ENCODE assay signal across 8 mouse cellular contexts in genomic region chr8:84664566-84665384, GRCm38 (mm10). TPM values are rescaled to one million over a fixed set of nuclear protein-coding genes. Genes with fewer than 3 reads are reported as not detected.
DNase-seq lines count a peak whose midpoint lies in the region; ATAC-seq lines count a peak whose summit lies in the region.

No protein-coding gene starts in this region.

- H3K4me1 ChIP-seq in intestine, embryonic 15.5 days (replicated peaks): peaks cover 13% of the 10 kb centered on the region; the same call in 1 of the 2 replicates

- peak; percentile 89 for DNase-seq in adrenal gland, adult 2 months
- peak; percentile 90 for DNase-seq in embryo, embryonic 11 days
- peak; percentile 68 to 72 for DNase-seq in gastrocnemius, postnatal 36 days
- peak; percentile 83 to 85 for DNase-seq in left cerebral cortex, postnatal 14 days (ENCODE audit: low spot score in 2 of 2)
- peak; percentile 92 to 94 for DNase-seq in right cerebral cortex, postnatal 10 days (ENCODE audit: low spot score in 2 of 2)
- peak; percentile 52 for DNase-seq in urinary bladder, postnatal 10 days (ENCODE audit: low spot score)

- H3K4me2 ChIP-seq in intestine, embryonic 15.5 days (replicated peaks): peak overlapping the region; percentile 84

- intact Hi-C loops in gastrocnemius, postnatal 36 days (cut with DNase I): loop anchor here (5.0 kb wide), 1 partner anchor 38 kb away; the partner anchor contains the start of gene Lyl1
- intact Hi-C loops in left cerebral cortex, postnatal 14 days (cut with DNase I): no loop called here

- H3K9ac ChIP-seq in intestine, embryonic 15.5 days: peak overlapping the region; percentile 69

- H3K9me3 ChIP-seq in intestine, embryonic 15.5 days: no peaks in the 10 kb centered on the region

- H3K36me3 ChIP-seq in intestine, embryonic 15.5 days: no peaks in the 10 kb centered on the region

- no peaks in the 10 kb centered on the region for H3K27me3 ChIP-seq in intestine, embryonic 15.5 days (replicated peaks)

- peak; percentile 36 for ATAC-seq in intestine, embryonic 15.5 days
- peak; percentile 24 for ATAC-seq in megakaryocyte progenitor cell, adult 5-6 weeks (replicated peaks; ENCODE audit: poor library complexity)

- peak overlapping the region; percentile 97 for H3K27ac ChIP-seq in intestine, embryonic 15.5 days

- peak overlapping the region; percentile 76 for H3K4me3 ChIP-seq in intestine, embryonic 15.5 days (replicated peaks)

- under 1% methylated on average over 29 of the region's 29 CpGs for WGBS in intestine, embryonic 15.5 days

RNA-seq across cellular contexts. Expression of gene Ier2, which starts 2.1 kb away (rescaled TPM):
- 10 to 100 TPM; 24.9 to 34.8 TPM for total RNA-seq in adrenal gland, adult 2 months (2021)
- 13.7 and 27.0 TPM in 2 replicates for polyA plus RNA-seq in adrenal gland, adult 2 months (2012; rRNA removed)
- total RNA-seq in gastrocnemius, postnatal 36 days (2021): 1 to 10 TPM; 5.6 to 9.3 TPM
- polyA plus RNA-seq in intestine, embryonic 15.5 days (2015; fragmentation: Nextera tagmentation; extraction: Ambion mirVana): 84.2 and 85.5 TPM in 2 replicates
- 10 to 100 TPM; 12.6 to 14.8 TPM for total RNA-seq in left cerebral cortex, postnatal 14 days (2021)
- total RNA-seq in megakaryocyte progenitor cell, adult 5-6 weeks (2015): 43.5 and 61.9 TPM in 2 replicates
- 34.4 and 49.8 TPM in 2 replicates for total RNA-seq in megakaryocyte progenitor cell, adult 5-6 weeks (2017)

RNA-seq across cellular contexts. Expression of gene Trmt1, which starts 21.3 kb away (rescaled TPM):
- 10 to 100 TPM; 57.0 to 68.5 TPM for total RNA-seq in adrenal gland, adult 2 months (2021)
- 150 and 160 TPM in 2 replicates for polyA plus RNA-seq in adrenal gland, adult 2 months (2012; rRNA removed)
- total RNA-seq in gastrocnemius, postnatal 36 days (2021): 10 to 100 TPM; 39.8 to 43.3 TPM
- 59.9 and 68.3 TPM in 2 replicates for polyA plus RNA-seq in intestine, embryonic 15.5 days (2015; fragmentation: Nextera tagmentation; extraction: Ambion mirVana)
- total RNA-seq in left cerebral cortex, postnatal 14 days (2021): 10 to 100 TPM; 89.3 to 96.7 TPM
- total RNA-seq in megakaryocyte progenitor cell, adult 5-6 weeks (2015): 56.0 and 64.4 TPM in 2 replicates
- total RNA-seq in megakaryocyte progenitor cell, adult 5-6 weeks (2017): 82.2 and 84.4 TPM in 2 replicates

RNA-seq across cellular contexts. Expression of gene Nacc1, which starts 22.9 kb away (rescaled TPM):
- 10 to 100 TPM; 78.4 to 80.7 TPM for total RNA-seq in adrenal gland, adult 2 months (2021)
- 98.7 and 120 TPM in 2 replicates for polyA plus RNA-seq in adrenal gland, adult 2 months (2012; rRNA removed)
- 10 to 100 TPM; 18.1 to 20.1 TPM for total RNA-seq in gastrocnemius, postnatal 36 days (2021)
- 14.8 and 17.0 TPM in 2 replicates for polyA plus RNA-seq in intestine, embryonic 15.5 days (2015; fragmentation: Nextera tagmentation; extraction: Ambion mirVana)
- 10 to 100 TPM; 90.2 to 91.9 TPM for total RNA-seq in left cerebral cortex, postnatal 14 days (2021)
- total RNA-seq in megakaryocyte progenitor cell, adult 5-6 weeks (2015): 71.6 and 77.1 TPM in 2 replicates
- 50.9 and 53.5 TPM in 2 replicates for total RNA-seq in megakaryocyte progenitor cell, adult 5-6 weeks (2017)

RNA-seq across cellular contexts. Expression of gene Lyl1, which starts 36.5 kb away (rescaled TPM):
- total RNA-seq in adrenal gland, adult 2 months (2021): 1 to 10 TPM; 2.7 to 4.4 TPM
- 8.2 and 10.9 TPM in 2 replicates for polyA plus RNA-seq in adrenal gland, adult 2 months (2012; rRNA removed)
- 1 to 10 TPM in 1 of 2 experiments, under 1 TPM in 1; 0.96 to 1.4 TPM for total RNA-seq in gastrocnemius, postnatal 36 days (2021)
- 5.1 and 5.5 TPM in 2 replicates for polyA plus RNA-seq in intestine, embryonic 15.5 days (2015; fragmentation: Nextera tagmentation; extraction: Ambion mirVana)
- 1 to 10 TPM; 2.7 to 4.3 TPM for total RNA-seq in left cerebral cortex, postnatal 14 days (2021)
- total RNA-seq in megakaryocyte progenitor cell, adult 5-6 weeks (2015): 56.3 and 72.0 TPM in 2 replicates
- 58.0 and 65.6 TPM in 2 replicates for total RNA-seq in megakaryocyte progenitor cell, adult 5-6 weeks (2017)

RNA-seq across cellular contexts. Expression of gene G430095P16Rik, which starts 58.0 kb away (rescaled TPM):
- total RNA-seq in adrenal gland, adult 2 months (2021): under 1 TPM in 1 of 2 experiments, not detected in 1; 0.59 TPM
- 0.26 and 0.76 TPM in 2 replicates for polyA plus RNA-seq in adrenal gland, adult 2 months (2012; rRNA removed)
- total RNA-seq in gastrocnemius, postnatal 36 days (2021): 1 to 10 TPM in 1 of 2 experiments, not detected in 1; 1.0 TPM
- polyA plus RNA-seq in intestine, embryonic 15.5 days (2015; fragmentation: Nextera tagmentation; extraction: Ambion mirVana): 3.1 and 3.7 TPM in 2 replicates
- total RNA-seq in left cerebral cortex, postnatal 14 days (2021): not detected
- 12.2 and 15.2 TPM in 2 replicates for total RNA-seq in megakaryocyte progenitor cell, adult 5-6 weeks (2015)
- total RNA-seq in megakaryocyte progenitor cell, adult 5-6 weeks (2017): 3.7 and 8.5 TPM in 2 replicates

Comparison
In these comparisons a context has a peak if more than half of its experiments do, and no peak if none do; other contexts are left out.
1. Peak in every context shown above with its lines: DNase-seq, ATAC-seq, H3K4me3 ChIP-seq and H3K27ac ChIP-seq.